Mouse (Mus musculus): ENCODE measurements around the gene Dgcr2. TPM values are rescaled to one million over a fixed set of nuclear protein-coding genes. Genes with fewer than 3 reads are reported as not detected.
A peak's percentile ranks its signal among the peaks of the same experiment; 100 is the strongest.

Gene Dgcr2
- polyA plus RNA-seq, 1 experiment from 2014 or later, result 96.8 TPM

- Histone ChIP-seq H3K27ac (no peak within 1 kb of the TSS), H3K4me2 (no peak within 1 kb of the TSS), H3K4me3 (no peak within 1 kb of the TSS), H3K4me1 (peaks cover 24% of the 10 kb centered on the region), H3K36me3 (peaks cover 11% of the 10 kb centered on the region), H3K9ac (no peak within 1 kb of the TSS), H3K9me3 (no peaks in the 10 kb centered on the region), H3K27me3 (no peaks in the 10 kb centered on the region)
- 74% methylated on average over 2 of the region's 2 CpGs for WGBS
- no peak for ATAC-seq (ENCODE audit: insufficient number of reproducible peaks, insufficient read depth, low FRiP score, low TSS enrichment, low read depth)
Observed at GRCm38 (mm10) chr16:17893923-17894322, 4.4 kb downstream of the Dgcr2 start, which contains the start of gene Tssk1. TSS of gene Tssk1 (plus strand) at chr16:17894223.

- Histone ChIP-seq H3K27me3 (no peaks in the 10 kb centered on the region), H3K36me3 (no peaks in the 10 kb centered on the region), H3K27ac (peak overlapping the region; percentile 49; the same call in 1 of the 2 replicates), H3K9ac (no peak overlapping the region), H3K4me3 (no peak overlapping the region), H3K9me3 (no peaks in the 10 kb centered on the region), H3K4me2 (no peak overlapping the region), H3K4me1 (peaks cover 24% of the 10 kb centered on the region)
- WGBS, result 60% methylated on average over 3 of the region's 3 CpGs
- no peak for ATAC-seq (ENCODE audit: insufficient number of reproducible peaks, insufficient read depth, low FRiP score, low TSS enrichment, low read depth)
Observed at GRCm38 (mm10) chr16:17892606-17893005, 5.8 kb downstream of the Dgcr2 start.

- Histone ChIP-seq H3K36me3 (no peaks in the 10 kb centered on the region), H3K4me1 (peaks cover 24% of the 10 kb centered on the region)
- WGBS, result under 1% methylated on average over 38 of the region's 38 CpGs
Observed at GRCm38 (mm10) chr16:17891567-17891959, 6.8 kb downstream of the Dgcr2 start, which contains the start of gene Gm20518. TSS of gene Gm20518 (minus strand) at chr16:17891671.

GRCm38 (mm10) chr16:17890917-17891566 lies 7.3 kb downstream of the Dgcr2 start:
- peaks cover 24% of the 10 kb centered on the region for H3K4me1 ChIP-seq
- under 1% methylated on average over 44 of the region's 44 CpGs for WGBS
- H3K27me3 ChIP-seq, result no peaks in the 10 kb centered on the region
- no peaks in the 10 kb centered on the region for H3K36me3 ChIP-seq
- ATAC-seq (ENCODE audit: insufficient number of reproducible peaks, insufficient read depth, low FRiP score, low TSS enrichment, low read depth), result peak; percentile 46
- peak overlapping the region; percentile 99 for H3K9ac ChIP-seq
- peak overlapping the region; percentile 96 for H3K4me3 ChIP-seq
- H3K4me2 ChIP-seq, result peak overlapping the region; percentile 74
- peak overlapping the region; percentile 96 for H3K27ac ChIP-seq
- no peaks in the 10 kb centered on the region for H3K9me3 ChIP-seq

More at GRCm38 (mm10) chr16:17891567-17891959, 6.8 kb downstream of the Dgcr2 start, which contains the start of gene Gm20518:
- Histone ChIP-seq H3K9me3 (no peaks in the 10 kb centered on the region), H3K4me3 (peak within 1 kb of the TSS; percentile 96), H3K27me3 (no peaks in the 10 kb centered on the region), H3K4me2 (peak within 1 kb of the TSS; percentile 74), H3K27ac (peak within 1 kb of the TSS; percentile 96), H3K9ac (peak within 1 kb of the TSS; percentile 99)
- ATAC-seq (ENCODE audit: insufficient number of reproducible peaks, insufficient read depth, low FRiP score, low TSS enrichment, low read depth), result peak; percentile 98

- peak overlapping the region; percentile 74 for H3K4me2 ChIP-seq
- H3K9ac ChIP-seq, result peak overlapping the region; percentile 99
- peak overlapping the region; percentile 96 for H3K4me3 ChIP-seq
- no peaks in the 10 kb centered on the region for H3K27me3 ChIP-seq
- H3K9me3 ChIP-seq, result no peaks in the 10 kb centered on the region
- ATAC-seq (ENCODE audit: insufficient number of reproducible peaks, insufficient read depth, low FRiP score, low TSS enrichment, low read depth), result no peak
- H3K27ac ChIP-seq, result no peak overlapping the region
- 44% methylated on average over 2 of the region's 2 CpGs for WGBS
- H3K36me3 ChIP-seq, result no peaks in the 10 kb centered on the region
- peaks cover 24% of the 10 kb centered on the region for H3K4me1 ChIP-seq
Observed at GRCm38 (mm10) chr16:17890342-17890727, 8.0 kb downstream of the Dgcr2 start.

- H3K27ac ChIP-seq, result no peak overlapping the region
- H3K9ac ChIP-seq, result peak overlapping the region; percentile 99
- peak overlapping the region; percentile 96 for H3K4me3 ChIP-seq
- H3K27me3 ChIP-seq, result no peaks in the 10 kb centered on the region
- H3K36me3 ChIP-seq, result no peaks in the 10 kb centered on the region
- 83% methylated on average over 6 of the region's 6 CpGs for WGBS
- no peaks in the 10 kb centered on the region for H3K9me3 ChIP-seq
- H3K4me2 ChIP-seq, result peak overlapping the region; percentile 74
- no peak for ATAC-seq (ENCODE audit: insufficient number of reproducible peaks, insufficient read depth, low FRiP score, low TSS enrichment, low read depth)
- H3K4me1 ChIP-seq, result peaks cover 24% of the 10 kb centered on the region
Observed at GRCm38 (mm10) chr16:17889689-17890341, 8.5 kb downstream of the Dgcr2 start.

GRCm38 (mm10) chr16:17884116-17884515 lies 14.2 kb downstream of the Dgcr2 start:
- Histone ChIP-seq H3K27me3 (no peaks in the 10 kb centered on the region), H3K9ac (no peak overlapping the region), H3K9me3 (no peaks in the 10 kb centered on the region), H3K36me3 (peaks cover 7% of the 10 kb centered on the region; the same call in 1 of the 2 replicates), H3K27ac (no peak overlapping the region), H3K4me1 (peaks cover 6% of the 10 kb centered on the region), H3K4me2 (no peak overlapping the region), H3K4me3 (no peak overlapping the region)
- no peak for ATAC-seq (ENCODE audit: insufficient number of reproducible peaks, insufficient read depth, low FRiP score, low TSS enrichment, low read depth)
- 89% methylated on average over 6 of the region's 6 CpGs for WGBS

GRCm38 (mm10) chr16:17882196-17882595 lies 16.2 kb downstream of the Dgcr2 start:
- Histone ChIP-seq H3K27me3 (no peaks in the 10 kb centered on the region), H3K4me3 (no peak overlapping the region), H3K36me3 (peaks cover 18% of the 10 kb centered on the region), H3K27ac (no peak overlapping the region), H3K9me3 (no peaks in the 10 kb centered on the region), H3K4me1 (peaks cover 6% of the 10 kb centered on the region), H3K4me2 (no peak overlapping the region), H3K9ac (no peak overlapping the region)
- ATAC-seq (ENCODE audit: insufficient number of reproducible peaks, insufficient read depth, low FRiP score, low TSS enrichment, low read depth), result no peak

- 92% methylated on average over 4 of the region's 4 CpGs for WGBS
- no peak for ATAC-seq (ENCODE audit: insufficient number of reproducible peaks, insufficient read depth, low FRiP score, low TSS enrichment, low read depth)
- Histone ChIP-seq H3K27ac (no peak overlapping the region), H3K4me3 (no peak overlapping the region), H3K9ac (no peak overlapping the region), H3K4me2 (no peak overlapping the region), H3K4me1 (peaks cover 6% of the 10 kb centered on the region), H3K27me3 (no peaks in the 10 kb centered on the region), H3K36me3 (peaks cover 21% of the 10 kb centered on the region), H3K9me3 (no peaks in the 10 kb centered on the region)
Observed at GRCm38 (mm10) chr16:17879571-17879970, 18.8 kb downstream of the Dgcr2 start.

- Histone ChIP-seq H3K4me2 (no peak overlapping the region), H3K36me3 (peaks cover 34% of the 10 kb centered on the region), H3K27ac (no peak overlapping the region), H3K4me3 (no peak overlapping the region), H3K9me3 (no peaks in the 10 kb centered on the region), H3K4me1 (no peaks in the 10 kb centered on the region), H3K9ac (no peak overlapping the region), H3K27me3 (no peaks in the 10 kb centered on the region)
- no peak for ATAC-seq (ENCODE audit: insufficient number of reproducible peaks, insufficient read depth, low FRiP score, low TSS enrichment, low read depth)
- 95% methylated on average over 1 of the region's 1 CpGs for WGBS
Observed at GRCm38 (mm10) chr16:17876096-17876495, 22.3 kb downstream of the Dgcr2 start.

GRCm38 (mm10) chr16:17875174-17875573 lies 23.2 kb downstream of the Dgcr2 start:
- whole genome bisulfite sequencing, result 89% methylated on average over 4 of the region's 4 CpGs
- ATAC-seq (ENCODE audit: insufficient number of reproducible peaks, insufficient read depth, low FRiP score, low TSS enrichment, low read depth), result no peak

GRCm38 (mm10) chr16:17872995-17873394 lies 25.4 kb downstream of the Dgcr2 start:
- Histone ChIP-seq H3K4me3 (no peak overlapping the region), H3K9ac (0 out of 2 replicates have a peak overlapping the region, but pooled peaks have one; percentile 27), H3K36me3 (peaks cover 58% of the 10 kb centered on the region), H3K27me3 (no peaks in the 10 kb centered on the region), H3K4me1 (no peaks in the 10 kb centered on the region), H3K27ac (no peak overlapping the region), H3K4me2 (no peak overlapping the region), H3K9me3 (no peaks in the 10 kb centered on the region)
- ATAC-seq (ENCODE audit: insufficient number of reproducible peaks, insufficient read depth, low FRiP score, low TSS enrichment, low read depth), result no peak
- WGBS, result 65% methylated on average over 4 of the region's 4 CpGs

More at GRCm38 (mm10) chr16:17875174-17875573, 23.2 kb downstream of the Dgcr2 start:
- H3K9ac ChIP-seq, result no peak overlapping the region
- H3K9me3 ChIP-seq, result no peaks in the 10 kb centered on the region
- H3K4me1 ChIP-seq, result no peaks in the 10 kb centered on the region
- no peaks in the 10 kb centered on the region for H3K27me3 ChIP-seq
- no peak overlapping the region for H3K4me2 ChIP-seq
- no peak overlapping the region for H3K4me3 ChIP-seq
- no peak overlapping the region for H3K27ac ChIP-seq
- H3K36me3 ChIP-seq, result peaks cover 43% of the 10 kb centered on the region

Measured in embryonic facial prominence, embryonic 13.5 days (tissue).